Mouse (Mus musculus) forebrain, embryonic 12.5 days (tissue): Measurements from ENCODE around the gene Selenos. TPM values are rescaled to one million over a fixed set of nuclear protein-coding genes. Genes with fewer than 3 reads are reported as not detected.
A peak's percentile ranks its signal among the peaks of the same experiment; 100 is the strongest.

Source experiments
- ATAC-seq: fragments of 200-750 bp; cut with Nextera tagmentation; 2 replicates; pipeline ENCODE4 v1.8.0; 2017; ENCODE audit warnings: moderate TSS enrichment; ENCODE audit not compliant: low FRiP score
- H3K27ac ChIP-seq: fragments of 300-500 bp; sonication (generic); 2 replicates; pipeline ENCODE4 v1.5.1; 2016; ENCODE audit warnings: mild to moderate bottlenecking
- H3K27me3 ChIP-seq: fragments of 300-500 bp; sonication (generic); 2 replicates; pipeline ENCODE4 v1.6.1; 2016; ENCODE audit warnings: mild to moderate bottlenecking
- H3K36me3 ChIP-seq: fragments of 300-500 bp; sonication (generic); replicated peaks from 2 replicates; pipeline ENCODE4 v1.6.1; 2016; ENCODE audit warnings: mild to moderate bottlenecking
- H3K4me1 ChIP-seq: fragments of 300-500 bp; sonication (generic); 2 replicates; pipeline ENCODE4 v1.6.1; 2016
- H3K4me2 ChIP-seq: fragments of 300-500 bp; sonication (generic); 2 replicates; pipeline ENCODE4 v1.6.1; 2016; ENCODE audit warnings: mild to moderate bottlenecking, moderate library complexity
- H3K4me3 ChIP-seq: fragments of 300-500 bp; sonication (generic); replicated peaks from 2 replicates; pipeline ENCODE4 v1.5.1; 2016; ENCODE audit warnings: mild to moderate bottlenecking
- H3K9ac ChIP-seq: fragments of 300-500 bp; sonication (generic); 2 replicates; pipeline ENCODE4 v1.6.1; 2016; ENCODE audit warnings: mild to moderate bottlenecking
- H3K9me3 ChIP-seq: fragments of 300-500 bp; sonication (generic); 2 replicates; pipeline ENCODE4 v1.6.1; 2016
- WGBS: fragments of 180-500 bp; shearing (Covaris S2); methylation state at CpG from one replicate; pipeline ENCODE4 v1.1.7; 2016; 5-methylcytosine and 5-hydroxymethylcytosine counted together
- polyA plus RNA-seq: library from polyadenylated mRNA; unstranded; fragments of >200 nt; fragmentation: Nextera tagmentation; extraction: Ambion mirVana; gene quantifications from 2 replicates; pipeline ENCODE4 v1.2.1, GENCODE M21; 2016

Selenos gene
- polyA plus RNA-seq, 1 experiment from 2014 or later: 63.7 TPM

GRCm38 (mm10) chr7:66091553-66091952 lies 12.1 kb downstream of the Selenos start:
- Histone ChIP-seq H3K27ac (no peak overlapping the region), H3K9me3 (no peaks in the 10 kb centered on the region), H3K27me3 (no peaks in the 10 kb centered on the region), H3K4me3 (no peak overlapping the region), H3K9ac (no peak overlapping the region), H3K4me1 (no peaks in the 10 kb centered on the region), H3K4me2 (no peak overlapping the region), H3K36me3 (peaks cover 51% of the 10 kb centered on the region)
- 93% methylated on average over 7 of the region's 7 CpGs for WGBS
- ATAC-seq: no peak

DNA sequence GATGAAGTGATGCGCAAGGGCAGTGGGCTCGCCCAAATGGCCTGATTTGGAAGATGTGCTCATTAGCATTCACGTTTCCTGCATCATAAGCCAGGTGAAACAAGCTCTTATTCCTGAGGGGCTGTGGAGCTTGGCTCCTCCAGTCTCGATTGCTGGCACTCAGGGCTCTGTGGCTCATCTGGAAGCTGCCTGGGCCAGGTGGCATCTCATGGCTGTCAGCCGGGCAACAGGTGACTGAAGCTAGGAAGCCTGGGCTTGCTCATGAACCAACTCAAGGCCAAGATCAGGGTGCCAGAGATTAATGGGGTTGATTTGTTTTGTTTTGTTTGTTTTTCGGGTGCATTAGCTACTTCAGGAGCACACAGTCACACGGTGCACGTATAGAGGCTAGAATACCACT lies 13.2 kb downstream of the Selenos start:
- 90% methylated on average over 8 of the region's 8 CpGs for WGBS

GRCm38 (mm10) chr7:66094141-66094540 lies 14.7 kb downstream of the Selenos start:
- WGBS: 74% methylated on average over 5 of the region's 5 CpGs
- Histone ChIP-seq H3K4me1 (no peaks in the 10 kb centered on the region), H3K36me3 (peaks cover 26% of the 10 kb centered on the region), H3K9me3 (no peaks in the 10 kb centered on the region), H3K27ac (no peak overlapping the region), H3K27me3 (no peaks in the 10 kb centered on the region), H3K4me2 (no peak overlapping the region), H3K4me3 (no peak overlapping the region), H3K9ac (no peak overlapping the region)
- ATAC-seq: no peak

More for the DNA sequence above, 13.2 kb downstream of the Selenos start:
- Histone ChIP-seq H3K36me3 (peaks cover 39% of the 10 kb centered on the region), H3K27ac (no peak overlapping the region), H3K4me1 (no peaks in the 10 kb centered on the region), H3K4me3 (no peak overlapping the region), H3K27me3 (no peaks in the 10 kb centered on the region), H3K4me2 (no peak overlapping the region), H3K9me3 (no peaks in the 10 kb centered on the region), H3K9ac (no peak overlapping the region)
- ATAC-seq: no peak

- H3K9ac ChIP-seq: no peak overlapping the region
- H3K36me3 ChIP-seq: no peaks in the 10 kb centered on the region
- peaks cover 11% of the 10 kb centered on the region; the same call in 1 of the 2 replicates for H3K27me3 ChIP-seq
- no peak for ATAC-seq
- no peak overlapping the region for H3K4me2 ChIP-seq
- H3K9me3 ChIP-seq: no peaks in the 10 kb centered on the region
- 83% methylated on average over 7 of the region's 7 CpGs for WGBS
- no peak overlapping the region for H3K27ac ChIP-seq
- H3K4me1 ChIP-seq: no peaks in the 10 kb centered on the region
- no peak overlapping the region for H3K4me3 ChIP-seq
Observed at GRCm38 (mm10) chr7:66098803-66099202, 19.4 kb downstream of the Selenos start.

- H3K9me3 ChIP-seq: no peaks in the 10 kb centered on the region
- peaks cover 30% of the 10 kb centered on the region; the same call in 1 of the 2 replicates for H3K27me3 ChIP-seq
- no peaks in the 10 kb centered on the region for H3K36me3 ChIP-seq
- no peaks in the 10 kb centered on the region for H3K4me1 ChIP-seq
- H3K9ac ChIP-seq: no peak overlapping the region
- no peak overlapping the region for H3K27ac ChIP-seq
- 3% methylated on average over 4 of the region's 4 CpGs for WGBS
- no peak for ATAC-seq
- H3K4me3 ChIP-seq: no peak overlapping the region
- H3K4me2 ChIP-seq: no peak overlapping the region
Observed at GRCm38 (mm10) chr7:66101866-66102265, 22.4 kb downstream of the Selenos start.

GRCm38 (mm10) chr7:66104531-66104930 lies 25.1 kb downstream of the Selenos start:
- Histone ChIP-seq H3K4me3 (no peak overlapping the region), H3K4me1 (peaks cover 5% of the 10 kb centered on the region; the same call in 1 of the 2 replicates), H3K27me3 (peaks cover 40% of the 10 kb centered on the region), H3K4me2 (no peak overlapping the region), H3K9ac (no peak overlapping the region), H3K36me3 (no peaks in the 10 kb centered on the region), H3K9me3 (no peaks in the 10 kb centered on the region), H3K27ac (no peak overlapping the region)
- 94% methylated on average over 5 of the region's 5 CpGs for WGBS
- ATAC-seq: no peak

GRCm38 (mm10) chr7:66105771-66106170 lies 26.3 kb downstream of the Selenos start:
- WGBS: 85% methylated on average over 4 of the region's 4 CpGs
- H3K27ac ChIP-seq: no peak overlapping the region
- peaks cover 38% of the 10 kb centered on the region for H3K27me3 ChIP-seq
- ATAC-seq: no peak
- no peak overlapping the region for H3K4me2 ChIP-seq
- no peak overlapping the region for H3K9ac ChIP-seq
- H3K4me1 ChIP-seq: peaks cover 5% of the 10 kb centered on the region
- no peak overlapping the region for H3K4me3 ChIP-seq
- H3K9me3 ChIP-seq: no peaks in the 10 kb centered on the region
- H3K36me3 ChIP-seq: no peaks in the 10 kb centered on the region

DNA sequence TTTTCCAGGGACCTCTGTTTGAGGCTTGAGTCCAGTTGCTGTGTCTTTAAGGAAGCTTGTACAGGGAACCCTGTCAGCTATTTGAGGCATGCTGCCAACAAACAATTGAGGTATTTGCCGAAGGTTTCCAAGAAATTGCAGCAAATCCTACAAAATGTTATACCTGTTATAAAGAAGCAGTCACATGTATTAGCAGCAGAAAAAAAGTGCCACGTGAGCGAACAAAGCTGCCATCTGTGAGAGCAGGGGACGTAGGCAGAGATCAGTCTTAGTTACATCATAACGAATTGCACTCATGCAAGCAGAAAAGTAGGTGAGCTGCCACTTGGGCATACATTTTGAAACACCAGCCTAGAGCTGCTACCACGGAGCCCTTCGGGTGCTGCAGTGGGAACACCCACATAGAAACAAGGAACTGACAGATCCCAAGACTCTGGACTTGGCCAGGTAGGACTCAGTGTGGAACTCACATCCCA lies 27.2 kb downstream of the Selenos start:
- Histone ChIP-seq H3K9me3 (no peaks in the 10 kb centered on the region), H3K9ac (no peak overlapping the region), H3K36me3 (no peaks in the 10 kb centered on the region), H3K4me1 (peaks cover 14% of the 10 kb centered on the region), H3K27me3 (peaks cover 33% of the 10 kb centered on the region), H3K27ac (no peak overlapping the region), H3K4me2 (no peak overlapping the region), H3K4me3 (no peak overlapping the region)
- no peak for ATAC-seq
- 74% methylated on average over 7 of the region's 7 CpGs for WGBS

- H3K9me3 ChIP-seq: no peaks in the 10 kb centered on the region
- H3K4me3 ChIP-seq: no peak overlapping the region
- no peak for ATAC-seq
- no peak overlapping the region for H3K4me2 ChIP-seq
- H3K4me1 ChIP-seq: peaks cover 18% of the 10 kb centered on the region
- no peak overlapping the region for H3K27ac ChIP-seq
- no peaks in the 10 kb centered on the region for H3K36me3 ChIP-seq
- 83% methylated on average over 11 of the region's 11 CpGs for WGBS
- H3K27me3 ChIP-seq: peaks cover 33% of the 10 kb centered on the region
- H3K9ac ChIP-seq: no peak overlapping the region
Observed at GRCm38 (mm10) chr7:66107206-66107605, 27.8 kb downstream of the Selenos start.

- H3K4me1 ChIP-seq: peaks cover 22% of the 10 kb centered on the region
- 10% methylated on average over 7 of the region's 7 CpGs for whole genome bisulfite sequencing
- H3K4me2 ChIP-seq: no peak overlapping the region
- no peaks in the 10 kb centered on the region for H3K36me3 ChIP-seq
- H3K27ac ChIP-seq: no peak overlapping the region
- no peak for ATAC-seq
- no peak overlapping the region for H3K9ac ChIP-seq
- H3K4me3 ChIP-seq: no peak overlapping the region
- no peaks in the 10 kb centered on the region for H3K9me3 ChIP-seq
- peaks cover 33% of the 10 kb centered on the region for H3K27me3 ChIP-seq
Observed at GRCm38 (mm10) chr7:66107930-66108329, 28.5 kb downstream of the Selenos start.

- Histone ChIP-seq H3K27me3 (peaks cover 25% of the 10 kb centered on the region), H3K27ac (peak within 1 kb of the TSS; percentile 95), H3K9ac (peak within 1 kb of the TSS; percentile 97), H3K9me3 (no peaks in the 10 kb centered on the region), H3K4me1 (peaks cover 31% of the 10 kb centered on the region), H3K4me3 (peak within 1 kb of the TSS; percentile 94), H3K4me2 (peak within 1 kb of the TSS; percentile 91), H3K36me3 (0 out of 2 replicates have a peak, but pooled peaks cover 6% of the 10 kb centered on the region)
- under 1% methylated on average over 89 of the region's 123 CpGs for WGBS
- ATAC-seq: peak; percentile 90
Observed at GRCm38 (mm10) chr7:66108961-66109854, 29.8 kb downstream of the Selenos start, which contains the start of gene Chsy1. TSS of gene Chsy1 (plus strand) at chr7:66109515.

GRCm38 (mm10) chr7:66109855-66110635 lies 30.6 kb downstream of the Selenos start:
- Histone ChIP-seq H3K9me3 (no peaks in the 10 kb centered on the region), H3K4me3 (peak overlapping the region; percentile 94), H3K27ac (peak overlapping the region; percentile 95), H3K4me1 (peaks cover 40% of the 10 kb centered on the region), H3K27me3 (peaks cover 18% of the 10 kb centered on the region), H3K9ac (peak overlapping the region; percentile 97), H3K4me2 (peak overlapping the region; percentile 73), H3K36me3 (0 out of 2 replicates have a peak, but pooled peaks cover 6% of the 10 kb centered on the region)
- peak; percentile 58 for ATAC-seq
- WGBS: under 1% methylated on average over 67 of the region's 77 CpGs
